Mouse (Mus musculus) ES-E14 (cell line): ENCODE measurements at regions not wholly inside any gene's neighbourhood (a gene's known extent, or its start where the extent isn't known, plus 50 kb on each side); places are given as distances from the start of the nearest gene placed in this dataset.

Experiments used
- DNase-seq: peaks from one replicate; pipeline ENCODE4 v3.0.0-alpha.2; 2013; ENCODE audit warnings: low read depth, low spot score
- H3K27ac ChIP-seq: 2 replicates; pipeline ENCODE4 v1.5.1; 2012; ENCODE audit warnings: low read depth, mild to moderate bottlenecking, low read length, moderate library complexity, mixed read lengths; ENCODE audit not compliant: poor library complexity, insufficient read depth, severe bottlenecking
- H3K36me3 ChIP-seq: 2 replicates; pipeline ENCODE4 v1.6.1; 2012; ENCODE audit warnings: mild to moderate bottlenecking, low read length, moderate library complexity, mixed read lengths; ENCODE audit not compliant: control insufficient read depth, poor library complexity, insufficient read depth, severe bottlenecking
- H3K4me1 ChIP-seq, 2 experiments: fragments of 150-350 bp in 1 of 2; sonication (generic) in 1 of 2; 2 replicates each; pipeline ENCODE4 v1.6.1; 2012; ENCODE audit warnings: low read length in 2 of 2, mild to moderate bottlenecking in 1 of 2, mixed read lengths in 1 of 2; ENCODE audit not compliant: control insufficient read depth in 2 of 2, insufficient read depth in 2 of 2, poor library complexity in 1 of 2
- H3K4me3 ChIP-seq, 2 experiments: fragments of 150-350 bp in 1 of 2; sonication (generic) in 1 of 2; 2 replicates each; pipeline ENCODE4 v1.5.1; 2012; ENCODE audit warnings: low read length in 2 of 2, low read depth in 1 of 2, mild to moderate bottlenecking in 1 of 2, mixed read lengths in 1 of 2; ENCODE audit not compliant: insufficient read depth in 1 of 2, poor library complexity in 1 of 2, severe bottlenecking in 1 of 2
- H3K9ac ChIP-seq: 2 replicates; pipeline ENCODE4 v1.6.1; 2012; ENCODE audit warnings: low read depth, mild to moderate bottlenecking, low read length, mixed read lengths; ENCODE audit not compliant: poor library complexity, insufficient read depth, severe bottlenecking
- H3K9me3 ChIP-seq: fragments of 150-350 bp; sonication (generic); 2 replicates; pipeline ENCODE4 v1.6.1; 2012; ENCODE audit warnings: low read depth, mild to moderate bottlenecking, low read length; ENCODE audit not compliant: control insufficient read depth, insufficient read depth
- CHD2 ChIP-seq: IDR thresholded peaks from 2 replicates; pipeline ENCODE4 v1.6.1; 2014; ENCODE audit warnings: mild to moderate bottlenecking, low read depth, low read length, inconsistent platforms
- HCFC1 ChIP-seq: IDR thresholded peaks from 2 replicates; pipeline ENCODE4 v1.6.1; 2012; ENCODE audit warnings: low read length, inconsistent platforms, borderline replicate concordance; ENCODE audit not compliant: insufficient read depth
- MAFK ChIP-seq: IDR thresholded peaks from 2 replicates; pipeline ENCODE4 v1.6.1; 2014; ENCODE audit warnings: mild to moderate bottlenecking, low read depth, low read length, inconsistent platforms; ENCODE audit not compliant: insufficient read depth
- ZC3H11A ChIP-seq: IDR thresholded peaks from 2 replicates; pipeline ENCODE4 v1.6.1; 2012; ENCODE audit warnings: low read depth, mild to moderate bottlenecking, inconsistent platforms, low read length, borderline replicate concordance
- ZNF384 ChIP-seq: IDR thresholded peaks from 2 replicates; pipeline ENCODE4 v1.6.1; 2012; ENCODE audit warnings: low read depth, low read length, inconsistent platforms
- in situ Hi-C, 2 experiments: fragments of 600-800 bp; cut with MboI; formaldehyde crosslinking; loops; one replicate each; pipeline ENCODE4 v1.15.1; 2025; ENCODE audit warnings: low sequenced_read_pairs in 2 of 2, inconsistent platforms in 1 of 2; ENCODE audit not compliant: unreplicated experiment in 2 of 2

DNA sequence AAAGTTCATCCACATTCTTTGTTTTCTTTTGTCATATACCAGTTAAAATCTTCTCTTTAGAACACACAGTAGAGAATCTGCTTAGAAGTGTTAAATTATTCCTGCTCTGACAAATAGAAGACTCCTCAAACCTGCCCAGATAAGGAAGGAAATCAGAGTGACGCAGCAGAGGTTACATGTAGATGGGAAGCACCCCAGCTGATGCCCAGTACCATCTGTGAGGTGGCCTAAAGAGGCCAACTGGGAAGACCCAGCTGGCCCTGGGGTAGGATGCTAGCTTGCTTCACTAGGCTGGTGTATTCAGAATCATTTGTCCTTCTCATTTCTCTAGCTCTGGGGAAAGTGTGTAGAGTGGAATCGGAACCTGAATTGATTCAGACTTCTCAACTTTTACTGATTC is 242.6 kb upstream of the Erbb4 start:
- H3K9me3 ChIP-seq, result no peaks in the 10 kb centered on the region
- in situ Hi-C loops, result no loop called here
- TF ChIP-seq MAFK (no peak), HCFC1 (no peak), CHD2 (no peak), ZNF384 (no peak), ZC3H11A (no peak)
- no peak overlapping the region for H3K27ac ChIP-seq
- H3K4me1 ChIP-seq, result no peaks in the 10 kb centered on the region
- no peaks in the 10 kb centered on the region for H3K36me3 ChIP-seq
- H3K9ac ChIP-seq, result no peak overlapping the region
- H3K4me3 ChIP-seq, result no peak overlapping the region
- no peak for DNase-seq

GRCm38 (mm10) chr1:69349826-69350225 is 242.0 kb upstream of the Erbb4 start:
- no peak overlapping the region for H3K4me3 ChIP-seq
- in situ Hi-C loops, result no loop called here
- no peaks in the 10 kb centered on the region for H3K9me3 ChIP-seq
- no peak for DNase-seq
- H3K4me1 ChIP-seq, result no peaks in the 10 kb centered on the region
- no peaks in the 10 kb centered on the region for H3K36me3 ChIP-seq
- H3K27ac ChIP-seq, result no peak overlapping the region
- H3K9ac ChIP-seq, result no peak overlapping the region
- no peak for TF ChIP-seq ZNF384
- no peak for TF ChIP-seq HCFC1
- no peak for TF ChIP-seq ZC3H11A
- no peak for TF ChIP-seq CHD2
- no peak for TF ChIP-seq MAFK

- Histone ChIP-seq H3K9me3 (no peaks in the 10 kb centered on the region), H3K36me3 (no peaks in the 10 kb centered on the region), H3K9ac (no peak overlapping the region), H3K27ac (no peak overlapping the region), H3K4me1 (no peaks in the 10 kb centered on the region), H3K4me3 (no peak overlapping the region)
- no peak for DNase-seq
- in situ Hi-C loops, result no loop called here
- TF ChIP-seq HCFC1 (no peak), CHD2 (no peak), MAFK (no peak), ZC3H11A (no peak), ZNF384 (no peak)
Observed at GRCm38 (mm10) chr1:69342100-69342499, 234.2 kb upstream of the Erbb4 start.

- Histone ChIP-seq H3K36me3 (no peaks in the 10 kb centered on the region), H3K4me1 (no peaks in the 10 kb centered on the region), H3K9me3 (no peaks in the 10 kb centered on the region), H3K27ac (no peak overlapping the region), H3K9ac (no peak overlapping the region), H3K4me3 (no peak overlapping the region)
- in situ Hi-C loops, result no loop called here
- TF ChIP-seq ZNF384 (no peak), ZC3H11A (no peak), HCFC1 (no peak), CHD2 (no peak), MAFK (no peak)
- no peak for DNase-seq
Observed at GRCm38 (mm10) chr1:69340481-69340880, 232.6 kb upstream of the Erbb4 start.
